Mouse (Mus musculus) MEL (cell line): ENCODE measurements around the gene Ltbp2. TPM values are rescaled to one million over a fixed set of nuclear protein-coding genes. Genes with fewer than 3 reads are reported as not detected.

Experiments used
- DNase-seq: peaks from one replicate; pipeline ENCODE4 v3.0.0; 2011; ENCODE audit warnings: low read depth, low spot score
- H3K27ac ChIP-seq: 2 replicates; pipeline ENCODE4 v1.5.1; 2012; ENCODE audit warnings: low read depth, mild to moderate bottlenecking, control low read depth, low read length, moderate library complexity; ENCODE audit not compliant: control insufficient read depth
- H3K27me3 ChIP-seq, 2 experiments: fragments of 150-350 bp in 1 of 2; sonication (generic) in 1 of 2; 2 replicates each; pipeline ENCODE4 v1.6.1; 2012; ENCODE audit warnings: low read length in 2 of 2, mild to moderate bottlenecking in 2 of 2, improper control_type of control experiment in 1 of 2, moderate library complexity in 1 of 2; ENCODE audit not compliant: insufficient read depth in 2 of 2, control insufficient read depth in 1 of 2
- H3K36me3 ChIP-seq, 2 experiments: 2 replicates each; pipeline ENCODE4 v1.6.1; 2012 to 2014; ENCODE audit warnings: low read length in 2 of 2, improper control_type of control experiment in 1 of 2, inconsistent platforms in 1 of 2, mild to moderate bottlenecking in 1 of 2; ENCODE audit not compliant: insufficient read depth in 2 of 2, control insufficient read depth in 1 of 2
- H3K4me1 ChIP-seq, 2 experiments: fragments of 150-350 bp in 1 of 2; sonication (generic) in 1 of 2; 2 replicates each; pipeline ENCODE4 v1.6.1; 2012; ENCODE audit warnings: low read length in 2 of 2, improper control_type of control experiment in 1 of 2, mild to moderate bottlenecking in 1 of 2; ENCODE audit not compliant: insufficient read depth in 2 of 2, control insufficient read depth in 1 of 2
- H3K4me3 ChIP-seq, 2 experiments: fragments of 150-350 bp in 1 of 2; sonication (generic) in 1 of 2; 2 replicates each; pipeline ENCODE4 v1.5.1; 2012; ENCODE audit warnings: low read depth in 2 of 2, low read length in 2 of 2, mild to moderate bottlenecking in 2 of 2, moderate library complexity in 2 of 2, control low read depth in 1 of 2, improper control_type of control experiment in 1 of 2; ENCODE audit not compliant: control insufficient read depth in 1 of 2, insufficient read depth in 1 of 2
- H3K79me2 ChIP-seq: 2 replicates; pipeline ENCODE4 v1.6.1; 2012; ENCODE audit warnings: mild to moderate bottlenecking, low read length, moderate library complexity; ENCODE audit not compliant: control insufficient read depth, poor library complexity, insufficient read depth
- H3K9ac ChIP-seq: 2 replicates; pipeline ENCODE4 v1.6.1; 2012; ENCODE audit warnings: low read depth, mild to moderate bottlenecking, control low read depth, low read length, moderate library complexity; ENCODE audit not compliant: control insufficient read depth, poor library complexity, severe bottlenecking
- H3K9me3 ChIP-seq: fragments of 150-350 bp; sonication (generic); replicated peaks from 2 replicates; pipeline ENCODE4 v1.6.1; 2012; ENCODE audit warnings: mild to moderate bottlenecking, low read length, improper control_type of control experiment, moderate library complexity; ENCODE audit not compliant: insufficient read depth
- GABPA ChIP-seq: IDR thresholded peaks from 2 replicates; pipeline ENCODE4 v1.6.1; 2012; ENCODE audit warnings: low read depth, mild to moderate bottlenecking, inconsistent platforms, low read length, improper control_type of control experiment, moderate library complexity
- GATA1 ChIP-seq: IDR thresholded peaks from 2 replicates; pipeline ENCODE4 v1.6.1; 2011; ENCODE audit warnings: low read depth, low read length, improper control_type of control experiment
- JUND ChIP-seq: IDR thresholded peaks from 2 replicates; pipeline ENCODE4 v1.6.1; 2011; ENCODE audit warnings: low read depth, mild to moderate bottlenecking, improper control_type of control experiment, low read length
- KAT2A ChIP-seq: conservative IDR thresholded peaks from 2 replicates; pipeline ENCODE4 v1.6.1; 2012; ENCODE audit warnings: low read depth, low read length, improper control_type of control experiment, inconsistent platforms
- MAZ ChIP-seq: IDR thresholded peaks from 2 replicates; pipeline ENCODE4 v1.6.1; 2012; ENCODE audit warnings: low read depth, mild to moderate bottlenecking, inconsistent platforms, low read length, improper control_type of control experiment
- MEF2A ChIP-seq: IDR thresholded peaks from 2 replicates; pipeline ENCODE4 v1.6.1; 2014; ENCODE audit warnings: low read depth, mild to moderate bottlenecking, inconsistent platforms, low read length, improper control_type of control experiment; ENCODE audit not compliant: poor library complexity, insufficient replicate concordance, severe bottlenecking; ENCODE audit errors: extremely low read depth
- NELFE ChIP-seq: IDR thresholded peaks from 2 replicates; pipeline ENCODE4 v1.6.1; 2011; ENCODE audit warnings: low read depth, low read length, improper control_type of control experiment
- NRF1 ChIP-seq: IDR thresholded peaks from 2 replicates; pipeline ENCODE4 v1.6.1; 2014; ENCODE audit warnings: low read depth, mild to moderate bottlenecking, inconsistent platforms, low read length, improper control_type of control experiment, moderate library complexity; ENCODE audit not compliant: poor library complexity, insufficient read depth, severe bottlenecking
- POLR2A ChIP-seq, 2 experiments: IDR thresholded peaks; 2 replicates each; pipeline ENCODE4 v1.6.1; 2011 to 2012; ENCODE audit warnings: low read length in 2 of 2, mild to moderate bottlenecking in 2 of 2, control low read depth in 1 of 2, improper control_type of control experiment in 1 of 2, low read depth in 1 of 2, moderate library complexity in 1 of 2; ENCODE audit not compliant: control insufficient read depth in 1 of 2, insufficient read depth in 1 of 2, poor library complexity in 1 of 2
- POLR2AphosphoS2 ChIP-seq: IDR thresholded peaks from 2 replicates; pipeline ENCODE4 v1.6.1; 2011; ENCODE audit warnings: low read length, improper control_type of control experiment
- RCOR1 ChIP-seq: IDR thresholded peaks from 2 replicates; pipeline ENCODE4 v1.6.1; 2012; ENCODE audit warnings: low read depth, mild to moderate bottlenecking, inconsistent platforms, low read length, improper control_type of control experiment
- SIN3A ChIP-seq: IDR thresholded peaks from 2 replicates; pipeline ENCODE4 v1.6.1; 2012; ENCODE audit warnings: low read length, improper control_type of control experiment, inconsistent platforms
- SMC3 ChIP-seq: IDR thresholded peaks from 2 replicates; pipeline ENCODE4 v1.6.1; 2011; ENCODE audit warnings: low read depth, low read length, improper control_type of control experiment
- TAL1 ChIP-seq: IDR thresholded peaks from 2 replicates; pipeline ENCODE4 v1.6.1; 2012; ENCODE audit warnings: mild to moderate bottlenecking, inconsistent platforms, low read length, moderate library complexity, mixed read lengths
- TBP ChIP-seq: IDR thresholded peaks from 2 replicates; pipeline ENCODE4 v1.8.0; 2011; ENCODE audit warnings: low read depth, low read length, improper control_type of control experiment
- USF1 ChIP-seq: IDR thresholded peaks from 2 replicates; pipeline ENCODE4 v1.6.1; 2014; ENCODE audit warnings: low read depth, mild to moderate bottlenecking, inconsistent platforms, low read length, improper control_type of control experiment, moderate library complexity
- USF2 ChIP-seq, 2 experiments: IDR thresholded peaks; 2 replicates each; pipeline ENCODE4 v1.6.1; 2011 to 2012; ENCODE audit warnings: improper control_type of control experiment in 2 of 2, low read length in 2 of 2, borderline replicate concordance in 1 of 2, inconsistent platforms in 1 of 2, low read depth in 1 of 2, mild to moderate bottlenecking in 1 of 2; ENCODE audit not compliant: insufficient read depth in 1 of 2
- ZC3H11A ChIP-seq: IDR thresholded peaks from 2 replicates; pipeline ENCODE4 v1.6.1; 2012; ENCODE audit warnings: low read depth, mild to moderate bottlenecking, inconsistent platforms, low read length, improper control_type of control experiment
- ZMIZ1 ChIP-seq: IDR thresholded peaks from 2 replicates; pipeline ENCODE4 v1.6.1; 2012; ENCODE audit warnings: low read depth, mild to moderate bottlenecking, inconsistent platforms, low read length, improper control_type of control experiment, moderate library complexity
- ZNF384 ChIP-seq: IDR thresholded peaks from 2 replicates; pipeline ENCODE4 v1.6.1; 2012; ENCODE audit warnings: low read depth, mild to moderate bottlenecking, inconsistent platforms, low read length, improper control_type of control experiment
- polyA plus RNA-seq, 2 experiments: library from polyadenylated mRNA; stranded (reverse) in 1 of 2; unstranded in 1 of 2; fragments of >175 nt in 1 of 2; fragments of >200 nt in 1 of 2; gene quantifications; 2 replicates each; pipeline versions ENCODE4 v1.2.1 to v1.2.4; 2012; ENCODE audit warnings: low replicate concordance in 2 of 2, low read depth in 1 of 2; ENCODE audit not compliant: insufficient read length in 2 of 2, insufficient read depth in 1 of 2, missing spikeins in 1 of 2
- total RNA-seq: library from RNA; depleted of rRNA; stranded (reverse); fragments of 300-350 nt; gene quantifications from 2 replicates; pipeline ENCODE4 v1.2.3, GENCODE M21; 2012

Gene Ltbp2
- total and polyA plus RNA-seq, 3 experiments: 0.01 to 0.08 TPM; not detected in 1

- TF ChIP-seq RCOR1 (no peak), MEF2A (no peak), SIN3A (no peak), USF2 (IDR thresholded peaks at IDR 0.05; ENCODE audit: borderline replicate concordance in 1 of 2, insufficient read depth in 1 of 2, low read depth in 1 of 2, low read length in 2 of 2) (no peak), KAT2A (no peak), NELFE (no peak), ZNF384 (no peak), POLR2AphosphoS2 (no peak), SMC3 (no peak), ZMIZ1 (no peak), MAZ (no peak), JUND (no peak), POLR2A (IDR thresholded peaks at IDR 0.05; ENCODE audit: control insufficient read depth in 1 of 2, insufficient read depth in 1 of 2, low read depth in 1 of 2, low read length in 2 of 2, poor library complexity in 1 of 2) (no peak)
- H3K4me1 ChIP-seq: no peaks in the 10 kb centered on the region
- no peak overlapping the region for H3K27ac ChIP-seq
- H3K9me3 ChIP-seq: no peaks in the 10 kb centered on the region
- H3K79me2 ChIP-seq: no peaks in the 10 kb centered on the region
- no peak overlapping the region for H3K9ac ChIP-seq
- DNase-seq: no peak
- no peaks in the 10 kb centered on the region for H3K36me3 ChIP-seq
- H3K27me3 ChIP-seq: peaks cover 6 to 9% of the 10 kb centered on the region in 2 experiments
- H3K4me3 ChIP-seq: no peak overlapping the region
Observed at GRCm38 (mm10) chr12:84831141-84831540, 45.2 kb downstream of the Ltbp2 start.

DNA sequence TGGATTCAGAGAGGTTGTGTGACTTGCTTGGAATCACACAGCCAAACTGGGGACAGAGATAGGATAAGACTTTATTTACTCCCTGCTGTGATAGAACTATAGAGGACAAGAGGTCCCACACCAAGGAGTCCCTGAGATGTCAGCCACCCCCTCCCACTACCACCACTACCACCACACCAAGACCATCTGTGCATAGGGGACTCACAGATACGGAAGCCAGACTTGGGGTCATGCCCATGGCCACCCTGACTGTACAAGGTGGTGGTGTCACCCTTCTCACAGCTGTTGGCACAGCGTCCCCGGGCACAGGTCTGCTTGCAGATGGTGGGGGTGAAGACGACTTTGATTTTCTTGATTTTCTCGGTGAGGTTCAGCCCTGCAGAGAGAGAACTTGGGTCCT is 45.9 kb downstream of the Ltbp2 start:
- TF ChIP-seq USF1 (no peak), TBP (no peak), GATA1 (no peak), TAL1 (no peak), ZC3H11A (no peak), GABPA (no peak), NRF1 (no peak)
- H3K79me2 ChIP-seq: no peaks in the 10 kb centered on the region
- no peaks in the 10 kb centered on the region for H3K36me3 ChIP-seq
- no peaks in the 10 kb centered on the region for H3K4me1 ChIP-seq
- no peak overlapping the region for H3K27ac ChIP-seq
- no peak overlapping the region for H3K4me3 ChIP-seq
- no peak overlapping the region for H3K9ac ChIP-seq
- H3K27me3 ChIP-seq: peaks cover 9% of the 10 kb centered on the region in 2 experiments
- no peaks in the 10 kb centered on the region for H3K9me3 ChIP-seq
- no peak for DNase-seq
